Mouse (Mus musculus) forebrain, embryonic 16.5 days (tissue): Measurements from ENCODE around the gene Ccr4. TPM values are rescaled to one million over a fixed set of nuclear protein-coding genes. Genes with fewer than 3 reads are reported as not detected.

Experiments
- ATAC-seq: fragments of 200-750 bp; cut with Nextera tagmentation; 2 replicates; pipeline ENCODE4 v1.8.0; 2017; ENCODE audit warnings: mild to moderate bottlenecking, moderate library complexity
- H3K27ac ChIP-seq: fragments of 300-500 bp; sonication (generic); 2 replicates; pipeline ENCODE4 v1.5.1; 2014; ENCODE audit warnings: low read length, control low read depth
- H3K27me3 ChIP-seq: fragments of 300-500 bp; sonication (generic); replicated peaks from 2 replicates; pipeline ENCODE4 v1.6.1; 2014; ENCODE audit warnings: low read length; ENCODE audit not compliant: control insufficient read depth, insufficient read depth
- H3K36me3 ChIP-seq: fragments of 300-500 bp; sonication (generic); 2 replicates; pipeline ENCODE4 v1.6.1; 2014; ENCODE audit not compliant: control insufficient read depth, insufficient read depth
- H3K4me1 ChIP-seq: fragments of 300-500 bp; sonication (generic); replicated peaks from 2 replicates; pipeline ENCODE4 v1.6.1; 2014; ENCODE audit warnings: low read length; ENCODE audit not compliant: control insufficient read depth, insufficient read depth
- H3K4me2 ChIP-seq: fragments of 300-500 bp; sonication (generic); 2 replicates; pipeline ENCODE4 v1.6.1; 2014; ENCODE audit warnings: mild to moderate bottlenecking, low read length, control low read depth
- H3K4me3 ChIP-seq: fragments of 300-500 bp; sonication (generic); replicated peaks from 2 replicates; pipeline ENCODE4 v1.5.1; 2014; ENCODE audit warnings: mild to moderate bottlenecking, low read length, control low read depth
- H3K9ac ChIP-seq: fragments of 300-500 bp; sonication (generic); replicated peaks from 2 replicates; pipeline ENCODE4 v1.6.1; 2014; ENCODE audit warnings: low read depth, low read length, control low read depth
- H3K9me3 ChIP-seq: fragments of 300-500 bp; sonication (generic); 2 replicates; pipeline ENCODE4 v1.6.1; 2016; ENCODE audit warnings: low read length; ENCODE audit not compliant: control insufficient read depth
- WGBS: fragments of 180-500 bp; shearing (Covaris S2); extraction: QIAGEN DNeasy Blood & Tissue Kit; methylation state at CpG from one replicate; pipeline ENCODE4 v1.1.7; 2014; 5-methylcytosine and 5-hydroxymethylcytosine counted together
- polyA plus RNA-seq: library from polyadenylated mRNA; unstranded; fragments of >200 nt; fragmentation: Nextera tagmentation; extraction: Ambion mirVana; gene quantifications from 2 replicates; pipeline ENCODE4 v1.2.1, GENCODE M21; 2015

Ccr4 gene
- polyA plus RNA-seq, 1 experiment from 2014 or later = not detected

GRCm38 (mm10) chr9:114541279-114541741 lies 36.6 kb upstream of the Ccr4 start:
- peaks cover 2% of the 10 kb centered on the region; the same call in 1 of the 2 replicates for H3K27me3 ChIP-seq
- H3K4me1 ChIP-seq = peaks cover 5% of the 10 kb centered on the region; the same call in 1 of the 2 replicates
- no peak overlapping the region for H3K9ac ChIP-seq
- ATAC-seq = no peak
- H3K4me3 ChIP-seq = no peak overlapping the region
- no peaks in the 10 kb centered on the region for H3K36me3 ChIP-seq
- WGBS = 91% methylated on average over 1 of the region's 1 CpGs
- H3K27ac ChIP-seq = no peak overlapping the region
- no peak overlapping the region for H3K4me2 ChIP-seq
- no peaks in the 10 kb centered on the region for H3K9me3 ChIP-seq

- no peaks in the 10 kb centered on the region for H3K36me3 ChIP-seq
- no peak overlapping the region for H3K4me2 ChIP-seq
- no peaks in the 10 kb centered on the region for H3K4me1 ChIP-seq
- WGBS = 72% methylated on average over 7 of the region's 7 CpGs
- H3K9me3 ChIP-seq = no peaks in the 10 kb centered on the region
- H3K27me3 ChIP-seq = 0 out of 2 replicates have a peak, but pooled peaks cover 2% of the 10 kb centered on the region
- no peak overlapping the region for H3K9ac ChIP-seq
- no peak overlapping the region for H3K4me3 ChIP-seq
- no peak for ATAC-seq
- no peak overlapping the region for H3K27ac ChIP-seq
Measured at GRCm38 (mm10) chr9:114538996-114539563, 34.4 kb upstream of the Ccr4 start.

DNA sequence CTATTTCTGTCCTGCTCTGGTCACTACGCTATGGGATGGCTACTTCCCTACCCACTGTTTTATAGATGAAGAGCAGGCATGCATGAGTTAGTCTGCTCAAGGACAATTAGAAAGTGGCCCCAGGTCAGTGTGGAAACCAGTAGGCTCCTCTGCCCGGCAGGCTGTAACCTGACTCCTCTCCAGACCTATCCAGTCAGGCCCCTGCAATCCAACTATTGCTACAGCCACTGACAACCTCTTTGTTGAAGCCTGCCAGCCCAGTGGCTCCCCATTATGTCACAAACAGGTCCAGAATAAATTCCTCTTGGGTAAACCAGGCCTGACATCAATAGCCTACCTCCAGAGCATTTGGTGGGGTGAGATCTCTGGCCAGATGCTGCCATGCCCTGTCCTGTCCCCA lies 31.9 kb upstream of the Ccr4 start:
- Histone ChIP-seq H3K9me3 (no peaks in the 10 kb centered on the region), H3K9ac (no peak overlapping the region), H3K36me3 (no peaks in the 10 kb centered on the region), H3K27ac (no peak overlapping the region), H3K4me3 (no peak overlapping the region), H3K4me1 (no peaks in the 10 kb centered on the region), H3K27me3 (0 out of 2 replicates have a peak, but pooled peaks cover 2% of the 10 kb centered on the region), H3K4me2 (no peak overlapping the region)
- 25% methylated on average over 2 of the region's 2 CpGs for WGBS
- no peak for ATAC-seq

DNA sequence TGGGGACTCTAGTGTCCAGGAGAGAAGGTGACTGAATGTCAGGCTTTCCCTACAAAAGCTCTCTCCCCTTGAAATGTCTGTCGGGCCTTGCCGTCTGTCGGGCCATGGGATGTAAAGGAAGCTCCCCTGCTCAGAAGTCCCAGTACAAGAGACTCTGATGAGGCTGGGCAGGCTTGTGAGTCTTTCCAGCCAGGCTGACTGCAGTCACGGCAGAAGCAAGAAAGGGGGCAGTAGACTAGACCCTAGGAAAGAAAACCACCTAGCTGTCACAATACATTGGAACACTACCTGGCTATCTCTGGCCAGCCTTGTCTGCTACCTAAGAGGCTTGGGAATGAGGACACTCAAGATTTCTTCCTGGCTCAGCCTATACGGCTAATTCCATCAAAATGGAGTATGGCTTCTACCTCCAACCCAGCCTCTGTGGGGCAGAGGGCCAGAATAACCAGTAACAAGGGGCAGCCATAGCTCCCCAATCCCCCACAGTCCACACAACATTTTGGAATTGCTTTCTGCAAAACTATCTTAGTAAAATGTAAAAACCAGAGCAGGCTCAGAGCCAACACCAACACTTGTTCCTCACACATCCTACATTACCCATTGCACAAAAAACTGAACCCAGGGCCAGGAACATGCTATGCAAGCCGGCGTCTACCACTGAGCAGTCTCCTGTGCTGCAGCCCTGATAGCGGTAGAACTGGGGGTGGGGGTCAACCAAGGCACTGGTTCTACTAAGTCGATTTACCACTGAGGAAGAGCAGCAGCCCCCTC lies 30.2 kb upstream of the Ccr4 start:
- Histone ChIP-seq H3K4me2 (no peak overlapping the region), H3K36me3 (no peaks in the 10 kb centered on the region), H3K27me3 (no peaks in the 10 kb centered on the region), H3K9me3 (no peaks in the 10 kb centered on the region), H3K9ac (no peak overlapping the region), H3K4me3 (no peak overlapping the region), H3K4me1 (no peaks in the 10 kb centered on the region), H3K27ac (no peak overlapping the region)
- 79% methylated on average over 9 of the region's 9 CpGs for WGBS
- ATAC-seq = no peak

DNA sequence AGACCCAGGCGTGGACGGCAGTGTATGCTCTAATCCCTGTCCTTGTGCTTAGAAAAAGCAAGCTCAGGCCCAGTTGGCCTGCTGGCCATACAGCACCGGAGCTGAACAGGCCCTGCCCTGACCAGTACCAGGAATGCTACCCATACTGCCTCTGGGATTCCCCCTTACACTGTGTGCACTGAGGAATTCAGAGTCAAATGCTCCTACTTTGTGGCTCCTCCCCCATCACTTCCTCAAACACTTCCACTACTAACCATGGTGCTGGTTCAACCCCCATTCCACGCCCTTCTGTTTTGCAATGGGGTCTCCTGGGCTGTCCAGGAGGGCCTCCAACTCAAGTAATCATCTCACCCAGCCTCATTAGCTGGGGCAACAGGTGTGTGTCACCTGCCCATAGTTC lies 29.1 kb upstream of the Ccr4 start:
- no peak for ATAC-seq

DNA sequence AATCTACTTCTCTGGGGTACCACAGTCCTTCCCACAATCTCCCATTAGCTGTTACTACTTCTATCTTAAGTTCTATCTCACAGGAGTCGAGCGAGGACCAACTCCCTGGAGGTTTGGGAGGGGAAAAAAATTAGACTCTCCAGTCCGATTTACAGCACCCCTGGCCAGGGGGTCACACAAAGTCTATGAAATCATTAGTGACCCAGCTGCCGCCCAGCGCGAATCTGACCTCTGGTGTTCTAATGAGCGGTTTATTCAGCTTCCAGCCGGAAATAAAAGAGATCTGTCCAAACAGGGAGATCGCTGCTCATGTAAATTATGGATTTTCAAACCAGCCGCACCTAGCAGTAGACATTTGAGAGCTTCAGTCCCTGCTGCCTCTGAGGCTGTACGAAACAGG lies 26.6 kb upstream of the Ccr4 start:
- WGBS = 35% methylated on average over 11 of the region's 11 CpGs
- no peaks in the 10 kb centered on the region for H3K36me3 ChIP-seq
- ATAC-seq = no peak

More for the DNA sequence above, 29.1 kb upstream of the Ccr4 start:
- Histone ChIP-seq H3K9ac (no peak overlapping the region), H3K36me3 (no peaks in the 10 kb centered on the region), H3K4me3 (no peak overlapping the region), H3K27me3 (no peaks in the 10 kb centered on the region), H3K27ac (no peak overlapping the region), H3K4me2 (no peak overlapping the region), H3K4me1 (no peaks in the 10 kb centered on the region), H3K9me3 (no peaks in the 10 kb centered on the region)
- WGBS = 65% methylated on average over 4 of the region's 4 CpGs

GRCm38 (mm10) chr9:114528680-114529048 lies 23.9 kb upstream of the Ccr4 start:
- H3K9ac ChIP-seq = no peak overlapping the region
- H3K27ac ChIP-seq = no peak overlapping the region
- no peaks in the 10 kb centered on the region for H3K9me3 ChIP-seq
- H3K4me1 ChIP-seq = peaks cover 12% of the 10 kb centered on the region
- H3K4me2 ChIP-seq = no peak overlapping the region
- H3K27me3 ChIP-seq = no peaks in the 10 kb centered on the region
- WGBS = 30% methylated on average over 9 of the region's 9 CpGs
- H3K4me3 ChIP-seq = no peak overlapping the region
- H3K36me3 ChIP-seq = no peaks in the 10 kb centered on the region
- ATAC-seq = no peak

More for the DNA sequence above, 26.6 kb upstream of the Ccr4 start:
- H3K4me1 ChIP-seq = peaks cover 7% of the 10 kb centered on the region
- no peak overlapping the region for H3K27ac ChIP-seq
- no peaks in the 10 kb centered on the region for H3K9me3 ChIP-seq
- no peak overlapping the region for H3K4me3 ChIP-seq
- H3K27me3 ChIP-seq = no peaks in the 10 kb centered on the region
- H3K4me2 ChIP-seq = no peak overlapping the region
- H3K9ac ChIP-seq = no peak overlapping the region

DNA sequence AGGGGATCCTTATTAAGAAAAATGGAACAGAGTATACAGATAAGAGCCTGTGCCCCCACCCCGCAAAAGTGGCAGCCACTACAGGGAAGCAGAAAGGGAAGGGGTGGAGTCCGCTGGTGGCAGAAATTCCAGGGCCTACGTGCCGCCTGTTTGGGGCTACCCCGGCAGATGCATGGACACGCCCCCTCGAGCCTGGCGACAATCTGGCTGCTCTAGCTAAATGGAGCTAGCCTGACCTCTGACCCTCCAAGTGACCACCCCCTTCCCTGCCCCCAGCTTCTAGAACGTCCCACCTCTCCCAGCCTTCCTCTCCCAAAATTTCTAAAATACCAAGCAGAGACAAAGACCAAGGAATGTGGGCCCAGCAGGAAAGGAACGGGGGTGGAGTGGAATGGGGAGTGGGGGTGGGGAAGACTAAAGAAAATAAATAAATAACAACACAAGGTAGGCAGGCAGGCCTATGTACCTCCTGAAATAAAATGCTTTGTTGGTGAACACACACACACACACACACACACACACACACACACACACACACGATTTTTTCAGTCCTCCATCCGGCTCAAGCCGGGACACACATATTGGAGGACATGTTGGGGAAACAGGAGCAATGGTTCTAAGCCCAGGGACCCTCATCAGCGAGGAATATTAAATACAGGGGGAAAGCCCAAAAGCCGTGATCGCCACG lies 23.4 kb upstream of the Ccr4 start:
- H3K4me1 ChIP-seq = peaks cover 12% of the 10 kb centered on the region
- WGBS = 8% methylated on average over 17 of the region's 17 CpGs
- ATAC-seq = peak; percentile 38; the same call in 1 of the 2 replicates
- no peaks in the 10 kb centered on the region for H3K9me3 ChIP-seq
- no peak overlapping the region for H3K27ac ChIP-seq
- H3K27me3 ChIP-seq = no peaks in the 10 kb centered on the region
- no peak overlapping the region for H3K9ac ChIP-seq
- H3K4me2 ChIP-seq = no peak overlapping the region
- no peaks in the 10 kb centered on the region for H3K36me3 ChIP-seq
- no peak overlapping the region for H3K4me3 ChIP-seq

GRCm38 (mm10) chr9:114527085-114527484 lies 22.4 kb upstream of the Ccr4 start:
- no peaks in the 10 kb centered on the region for H3K36me3 ChIP-seq
- peak overlapping the region; percentile 4; the same call in 1 of the 2 replicates for H3K4me2 ChIP-seq
- H3K4me3 ChIP-seq = no peak overlapping the region
- peaks cover 12% of the 10 kb centered on the region for H3K4me1 ChIP-seq
- ATAC-seq = no peak; the same call in 1 of the 2 replicates
- no peak overlapping the region for H3K27ac ChIP-seq
- WGBS = 5% methylated on average over 16 of the region's 16 CpGs
- no peaks in the 10 kb centered on the region for H3K27me3 ChIP-seq
- H3K9ac ChIP-seq = no peak overlapping the region
- no peaks in the 10 kb centered on the region for H3K9me3 ChIP-seq
